Mouse (Mus musculus) kidney, postnatal 25 days (tissue): ENCODE data around the gene Usp36.

Source experiments
- DNase-seq, 2 experiments: peaks; one replicate each; pipeline ENCODE4 v3.0.0; 2021; ENCODE audit warnings: mixed read lengths in 2 of 2

Usp36 gene

DNA sequence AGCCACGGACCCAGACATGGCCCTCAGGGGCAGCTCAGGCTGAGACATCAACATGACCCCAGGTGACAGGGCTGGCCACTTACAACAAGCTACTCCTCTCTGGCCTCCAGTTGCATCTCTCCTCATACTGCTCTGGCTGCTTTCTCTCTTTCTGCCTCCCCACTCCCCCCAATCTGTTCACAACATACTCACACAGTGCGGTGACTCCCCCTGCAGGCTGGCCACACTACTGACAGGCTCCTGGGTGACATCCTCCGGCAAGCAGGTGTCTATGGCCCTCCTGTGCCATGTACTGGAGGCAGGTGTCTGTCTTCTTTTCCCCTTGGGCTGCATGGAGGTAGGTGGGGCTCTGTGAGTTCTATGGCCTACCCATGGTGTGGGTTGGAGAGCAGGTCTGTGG, 7.9 kb upstream of the Usp36 start:
- DNase-seq: no peak

DNA sequence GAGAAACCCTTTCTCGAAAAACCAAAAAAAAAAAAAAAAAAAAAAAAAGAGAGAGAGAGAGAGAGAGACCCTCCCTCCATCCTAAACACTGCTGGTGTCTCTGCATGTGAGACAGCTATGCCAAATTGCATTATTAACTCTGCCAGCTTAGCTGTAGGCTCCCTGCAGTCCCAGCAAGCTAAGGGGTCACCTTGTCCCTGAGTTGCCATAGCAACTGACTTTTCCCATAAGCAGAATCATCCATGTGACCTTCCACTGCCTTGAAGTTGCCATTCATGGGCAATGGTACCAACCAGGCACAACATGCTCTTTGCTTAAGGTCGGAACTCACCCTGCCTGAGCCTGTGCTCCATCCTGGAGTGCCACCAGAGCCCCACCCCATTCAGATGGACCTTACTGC, 5.0 kb upstream of the Usp36 start:
- DNase-seq: peak in 1 of 2 experiments; percentile 29

DNA sequence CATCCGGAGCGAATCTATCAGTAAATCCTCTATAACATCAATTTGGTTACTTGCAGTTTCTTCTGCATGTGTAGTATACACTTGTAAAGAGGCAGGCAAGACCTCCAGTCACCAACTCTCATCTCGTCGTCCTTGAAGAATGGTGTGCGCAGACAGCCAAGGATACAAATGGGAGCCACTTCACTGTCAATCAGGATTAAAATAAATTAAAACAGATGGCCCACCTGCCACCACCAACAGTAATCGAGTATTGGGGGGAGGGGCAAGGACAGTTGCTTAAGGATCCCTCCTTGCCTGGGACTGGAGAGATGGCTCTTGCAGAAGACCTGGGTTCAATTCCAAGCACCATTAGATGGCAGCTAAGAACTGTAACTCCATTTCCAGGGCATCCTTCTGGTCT, 2.6 kb upstream of the Usp36 start:
- peak in 1 of 2 experiments; percentile 27 for DNase-seq

DNA sequence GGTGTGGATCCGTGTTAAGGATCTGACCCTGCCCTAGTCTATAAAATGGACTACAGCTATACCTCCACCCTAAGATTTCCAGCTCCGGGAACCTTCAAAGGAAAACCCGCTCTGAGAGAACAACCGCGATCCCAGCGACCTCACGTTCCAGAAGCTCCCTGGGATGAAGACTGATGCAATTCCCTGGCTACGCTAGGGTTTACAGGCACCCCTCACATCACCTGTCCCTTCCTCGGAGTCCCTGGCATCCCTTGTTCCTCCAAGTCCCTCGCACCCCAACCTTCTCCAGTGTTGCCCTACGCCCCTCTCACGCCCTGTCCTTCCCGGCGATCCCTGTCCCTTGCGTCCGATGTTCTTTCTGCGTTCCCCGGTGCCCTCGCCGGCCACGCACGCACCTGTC, 482 bp downstream of the Usp36 start:
- DNase-seq: peak in 1 of 2 experiments; percentile 5

DNA sequence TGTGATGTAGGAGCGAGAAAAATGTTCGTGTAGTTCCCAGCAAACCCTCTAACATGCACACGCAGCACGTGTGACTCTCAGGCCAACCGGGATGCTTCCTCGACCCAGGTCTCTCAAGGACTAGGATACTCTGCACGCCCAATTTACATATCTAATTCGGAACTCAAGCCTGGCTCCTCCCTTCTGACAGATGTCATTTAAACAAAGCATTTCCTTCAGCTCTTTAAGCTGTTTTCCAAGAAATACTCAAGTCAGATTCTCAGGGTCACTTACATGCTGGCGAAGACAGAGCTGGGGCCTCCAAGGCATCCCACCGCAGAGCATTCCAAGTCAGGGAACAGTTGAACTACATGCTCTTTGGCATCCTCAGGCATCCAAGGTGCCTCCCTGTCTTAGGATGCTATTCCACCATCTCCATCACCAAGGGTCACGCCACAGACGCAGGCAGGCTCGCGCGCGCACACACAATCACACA, 970 bp downstream of the Usp36 start:
- peak in 1 of 2 experiments; percentile 30 for DNase-seq

DNA sequence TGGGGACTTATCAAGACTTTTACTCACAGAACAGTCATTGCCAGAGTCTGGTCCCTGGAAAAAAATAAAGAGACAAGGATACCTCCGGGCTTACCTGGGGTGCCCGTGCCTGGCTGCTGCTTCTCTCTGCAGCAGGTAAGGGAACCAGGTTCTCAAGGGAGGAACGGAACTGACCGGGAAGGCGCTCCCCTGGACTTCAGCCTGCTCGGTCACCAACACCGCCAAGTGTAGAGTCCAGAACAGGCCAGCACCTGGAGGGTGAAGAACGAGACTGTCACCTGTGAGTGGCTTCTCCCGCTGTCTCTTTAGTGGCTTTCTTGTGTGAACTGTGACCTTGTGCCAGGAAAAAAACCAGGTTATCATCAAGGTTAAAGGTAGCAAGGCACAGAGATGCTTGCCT, 2.5 kb downstream of the Usp36 start:
- DNase-seq: peak in 1 of 2 experiments; percentile 51

DNA sequence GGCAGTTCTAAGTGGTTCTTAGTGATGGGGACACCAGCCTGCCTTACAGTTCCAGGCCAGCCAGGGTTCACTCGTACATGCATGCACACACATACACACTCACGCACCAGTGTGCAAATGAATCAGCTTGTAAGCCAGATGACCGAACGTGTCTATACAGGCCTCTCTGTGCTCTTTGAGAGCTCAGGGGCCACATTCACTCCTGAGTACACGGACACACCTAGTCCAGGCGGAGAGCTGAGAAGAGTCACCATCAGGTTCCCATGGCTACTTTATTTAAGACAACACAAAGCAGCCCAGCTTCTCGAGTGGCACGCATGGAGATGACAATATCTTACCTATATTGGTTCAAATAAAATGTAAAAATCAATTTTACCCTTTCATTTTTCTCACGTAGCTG, 3.6 kb downstream of the Usp36 start:
- DNase-seq: peak in 1 of 2 experiments; percentile 23

DNA sequence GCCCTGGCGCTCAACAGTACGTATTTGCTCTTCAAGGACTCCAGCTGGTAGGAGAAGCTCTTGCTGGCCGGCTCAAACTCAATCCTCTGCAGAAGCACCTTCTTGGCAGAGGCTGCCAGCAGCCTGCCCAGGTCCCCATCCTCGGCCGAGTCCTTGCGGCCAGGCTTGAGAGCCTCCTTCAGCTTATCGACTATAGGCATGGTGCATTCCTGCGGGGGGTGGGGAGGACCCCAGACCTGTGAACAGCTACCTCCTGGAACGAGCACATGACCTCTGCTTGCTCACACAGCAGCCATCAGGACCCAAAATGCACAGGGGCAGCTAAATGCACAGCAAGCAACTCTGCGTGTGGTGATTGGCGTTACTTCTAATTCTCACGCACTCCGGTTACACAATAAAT, 4.3 kb downstream of the Usp36 start:
- DNase-seq: no peak

DNA sequence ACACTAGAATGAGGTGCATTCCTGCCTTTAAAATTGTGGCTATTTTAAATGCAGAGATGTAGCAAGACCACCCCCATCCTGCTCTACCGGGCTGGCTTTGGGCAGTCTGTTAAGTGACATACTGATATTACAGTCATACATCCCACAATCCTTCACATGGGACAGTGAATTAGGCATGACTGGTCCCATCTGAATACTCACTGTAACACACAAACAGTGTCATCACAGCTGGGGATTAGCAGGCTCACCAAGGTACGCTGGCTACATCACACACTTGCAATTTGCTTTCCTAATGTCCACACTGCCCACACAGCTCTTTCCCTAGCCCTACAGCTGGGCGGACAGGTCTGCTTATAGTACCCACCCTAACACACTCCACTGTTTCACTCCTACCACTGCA, 9.8 kb downstream of the Usp36 start:
- DNase-seq: no peak

DNA sequence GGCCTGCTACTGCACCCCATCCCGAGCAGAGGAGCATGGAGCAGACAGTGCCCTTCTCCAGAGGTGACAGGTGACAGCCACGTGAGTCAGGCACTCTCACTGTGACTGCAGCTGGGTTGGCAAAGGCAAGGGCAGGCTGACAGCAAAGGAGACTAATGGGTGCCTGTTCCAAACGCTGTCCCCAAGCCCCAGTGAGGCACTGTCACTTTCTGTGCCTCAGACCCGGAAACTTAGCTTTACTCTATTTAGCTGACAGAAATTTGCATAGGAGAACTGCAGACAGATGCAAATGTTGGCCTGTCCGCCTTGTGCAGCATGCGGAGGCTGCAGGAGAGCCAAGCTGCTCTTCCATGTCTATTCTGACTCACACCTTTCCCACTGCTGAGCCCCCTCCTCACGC, 13.7 kb downstream of the Usp36 start:
- no peak for DNase-seq

DNA sequence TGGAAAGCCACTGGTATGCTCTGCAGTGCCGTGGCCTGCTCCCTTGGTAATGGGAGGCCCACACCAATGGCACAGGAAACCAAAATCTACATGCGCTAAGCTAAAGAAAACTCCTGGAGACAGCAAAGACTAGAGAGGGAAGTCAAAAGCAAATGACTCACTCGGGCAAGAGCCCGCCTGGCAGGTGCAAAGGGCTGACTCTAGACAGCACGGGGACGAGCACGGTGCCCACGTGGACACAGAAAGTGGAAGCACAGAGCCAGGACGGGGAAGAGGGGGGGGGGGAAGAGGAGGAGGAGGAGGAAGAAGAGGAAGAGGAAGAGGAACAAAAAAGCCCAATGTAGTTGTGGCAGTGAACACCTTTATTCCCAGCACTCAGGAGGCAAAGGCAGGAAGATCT, 15.0 kb downstream of the Usp36 start:
- DNase-seq: no peak

DNA sequence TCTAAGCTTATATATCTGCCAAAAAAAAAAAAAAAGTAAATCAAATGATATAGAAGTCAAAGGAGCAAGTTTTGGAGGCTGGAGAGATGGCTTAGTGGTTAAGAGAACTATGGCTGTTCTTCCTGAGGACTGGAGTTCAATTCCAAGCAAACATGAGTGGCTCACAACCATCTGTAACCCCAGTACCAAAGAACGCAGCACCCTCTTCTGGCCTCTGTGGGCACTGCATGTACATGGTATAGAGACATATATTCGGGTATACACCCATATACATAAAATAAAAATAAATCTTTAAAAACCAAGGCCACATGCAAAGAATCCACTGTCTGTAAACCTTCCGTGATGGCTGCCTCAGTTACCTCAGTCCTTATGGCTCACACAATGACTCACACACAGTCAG, 20.2 kb downstream of the Usp36 start:
- DNase-seq: peak in 1 of 2 experiments; percentile 50

DNA sequence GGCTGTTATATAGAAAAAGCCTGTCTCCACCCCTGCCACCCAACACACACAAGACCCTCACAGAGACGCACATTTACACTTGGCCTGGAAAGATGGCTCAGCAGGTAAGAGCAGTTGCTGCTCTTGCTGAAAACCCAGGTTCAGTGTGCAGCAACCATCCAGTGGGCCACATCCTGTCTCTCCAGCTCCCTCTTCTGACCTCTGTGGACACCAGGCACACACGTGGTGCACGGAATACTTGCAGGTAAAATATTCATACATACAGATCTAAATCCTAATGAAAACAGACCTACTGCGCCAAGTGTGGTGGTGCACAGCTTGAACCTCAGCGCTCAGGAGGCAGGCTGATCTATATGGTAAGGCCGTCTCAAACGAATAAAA, 23.4 kb downstream of the Usp36 start:
- no peak for DNase-seq

DNA sequence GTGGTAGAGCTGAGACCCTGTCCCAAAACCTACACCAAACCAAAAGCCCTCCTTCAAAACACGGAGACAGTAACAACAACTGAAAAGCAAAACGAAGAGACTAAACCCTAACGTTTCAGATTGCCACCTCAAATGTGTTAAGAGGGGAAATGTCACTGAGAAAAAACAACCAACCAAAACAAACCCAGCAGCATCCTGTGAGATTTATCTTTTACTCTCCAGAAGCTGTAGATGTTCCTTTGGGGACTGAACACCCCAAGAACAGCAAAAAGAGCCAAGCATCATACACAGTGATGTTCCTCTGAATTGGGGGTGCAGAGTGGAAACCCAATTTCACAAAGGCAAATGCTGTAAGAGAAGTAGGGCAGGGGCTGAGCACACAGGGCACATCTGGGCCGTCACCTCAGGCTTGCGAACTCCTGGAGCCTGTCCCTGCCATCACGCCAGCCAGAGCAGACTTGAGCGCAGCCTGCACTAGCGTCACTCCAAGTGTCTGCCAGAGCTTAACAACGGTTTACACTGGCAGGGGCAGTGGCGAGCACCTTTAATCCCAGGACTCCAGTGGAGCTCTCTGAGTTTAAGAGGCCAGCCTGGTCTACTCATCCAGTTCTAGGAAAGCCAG, 23.9 kb downstream of the Usp36 start:
- DNase-seq: no peak

DNA sequence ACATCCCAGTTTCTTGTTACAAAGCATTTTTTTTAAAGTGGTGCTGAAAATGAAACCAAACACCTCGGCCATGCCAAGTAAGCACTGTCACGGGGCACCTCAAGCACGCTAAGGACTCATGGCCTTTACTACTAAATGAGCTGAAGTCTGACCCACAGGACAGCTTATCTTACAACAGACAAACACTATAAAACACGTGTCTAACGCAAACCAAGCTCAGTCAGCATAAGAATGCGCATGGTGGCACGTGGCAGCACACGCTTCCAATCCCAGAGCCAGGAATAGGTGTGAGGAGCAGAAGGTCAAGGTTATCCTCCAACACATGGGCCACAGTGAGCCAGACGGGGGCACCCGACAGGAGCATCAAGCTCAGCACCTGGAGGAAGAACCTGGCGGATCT, 24.4 kb downstream of the Usp36 start:
- DNase-seq: peak in 1 of 2 experiments; percentile 39

DNA sequence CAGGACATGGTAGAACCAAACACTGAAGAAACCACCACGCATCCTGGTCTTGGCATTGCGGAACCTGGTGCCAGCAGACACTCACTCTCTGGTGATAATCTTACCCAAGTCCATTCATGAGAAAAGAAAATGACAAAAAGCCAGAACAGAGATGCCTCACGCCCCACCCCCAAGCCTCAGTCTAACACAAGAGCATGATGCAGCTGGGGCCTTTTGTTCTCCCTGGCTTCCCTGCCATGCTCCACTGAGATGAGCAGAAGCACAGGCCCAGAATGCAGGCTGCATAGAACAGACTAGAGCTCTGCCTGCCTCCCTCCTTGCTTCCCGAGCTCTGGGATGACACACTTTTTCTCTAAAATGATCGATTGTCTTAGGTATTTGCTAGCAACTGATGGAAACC, 26.9 kb downstream of the Usp36 start:
- DNase-seq: no peak

DNA sequence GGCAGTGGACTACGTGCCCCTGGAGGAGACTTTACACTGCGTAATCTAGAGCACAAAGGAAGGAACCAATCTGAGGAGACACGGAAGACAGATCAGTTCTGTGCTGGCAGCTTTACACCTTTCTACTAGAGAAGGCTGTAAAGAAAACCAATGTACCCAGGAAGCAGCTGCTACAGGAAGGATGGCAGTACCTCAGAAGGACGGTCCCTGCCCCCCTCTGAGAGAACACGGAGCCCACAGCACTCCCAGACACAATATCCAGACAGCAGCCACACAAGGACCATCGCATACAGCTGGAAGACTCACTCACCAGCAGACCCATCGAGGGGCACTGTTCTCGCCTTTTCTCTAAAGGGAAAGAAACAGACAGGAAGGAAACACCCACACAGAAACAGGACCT, 30.0 kb downstream of the Usp36 start:
- DNase-seq: no peak

DNA sequence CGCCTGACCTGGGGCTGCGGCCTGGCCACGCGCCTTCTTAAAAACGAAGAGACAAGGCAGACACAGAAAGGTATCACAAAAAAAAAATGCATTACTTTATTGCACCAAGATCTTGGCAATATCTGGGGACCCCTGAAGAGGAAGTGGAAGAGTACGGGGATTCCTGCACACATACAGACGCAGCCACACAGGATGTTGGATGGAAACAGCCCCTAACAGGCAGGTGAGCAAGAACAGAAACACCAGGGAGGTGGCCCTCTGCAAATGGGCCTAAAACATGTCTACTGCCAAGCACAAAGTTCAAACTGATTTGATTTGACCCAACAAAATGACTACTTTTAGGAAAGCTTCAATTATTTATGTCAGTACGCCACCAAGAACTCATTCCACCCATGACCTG, 30.5 kb downstream of the Usp36 start:
- no peak for DNase-seq

DNA sequence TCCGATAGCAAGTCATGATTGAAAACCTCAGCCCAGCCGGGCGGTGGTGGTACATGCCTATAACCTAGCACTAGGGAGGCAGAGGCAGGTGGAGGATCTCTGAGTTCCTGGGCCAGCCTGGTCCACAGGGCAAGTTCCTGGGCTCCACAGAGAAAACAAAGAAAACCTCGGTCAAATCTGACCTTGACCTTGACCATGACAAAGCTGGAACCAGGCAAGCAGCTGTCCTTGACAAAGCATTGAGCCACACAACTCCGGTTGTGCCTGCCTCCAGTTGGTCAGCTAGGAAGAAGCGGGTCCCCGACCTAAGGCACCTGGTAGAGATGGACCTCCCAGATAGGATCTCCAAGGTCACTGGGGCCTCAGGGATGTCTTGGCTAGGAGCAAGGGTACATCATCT, 33.7 kb downstream of the Usp36 start:
- DNase-seq: peak in 1 of 2 experiments; percentile 39

DNA sequence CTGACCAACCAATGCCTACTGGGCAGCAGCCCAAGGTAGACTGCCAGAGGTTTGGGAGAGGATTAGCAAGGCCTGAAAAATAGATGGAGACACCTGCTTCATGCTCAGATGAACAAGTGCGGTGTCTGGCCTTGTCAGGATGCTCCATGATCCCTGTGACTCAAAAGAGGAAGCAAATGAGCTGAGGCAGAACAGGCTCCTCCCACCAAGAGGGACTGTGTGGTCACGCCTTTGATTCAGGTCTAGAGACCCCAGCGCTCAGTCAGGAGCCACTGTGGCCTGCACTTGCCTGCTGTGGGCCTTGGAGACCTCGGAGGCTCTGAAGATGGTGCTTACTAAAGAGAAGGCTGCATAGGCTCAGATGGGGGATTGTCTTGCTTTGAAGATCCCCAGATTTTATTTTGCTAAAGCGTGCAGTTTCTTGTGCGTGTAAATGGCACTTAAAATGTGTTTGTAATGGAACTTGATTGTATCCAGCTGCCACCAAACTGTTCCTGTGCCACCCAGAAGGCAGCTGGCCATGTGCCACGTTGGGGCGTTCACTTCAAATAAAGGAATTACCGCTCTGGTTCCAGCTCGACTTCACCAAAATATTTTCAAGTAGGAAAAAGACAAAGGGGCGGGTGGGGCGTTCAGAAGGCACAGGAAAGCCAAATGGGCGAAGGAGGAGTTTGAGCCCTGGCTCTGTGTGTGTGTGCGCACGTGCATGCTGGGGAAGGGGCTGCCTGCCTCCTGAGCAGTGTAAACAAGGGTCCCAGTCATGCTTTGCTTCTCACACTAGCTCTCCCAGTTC, 35.7 kb downstream of the Usp36 start:
- DNase-seq: peak; percentile 79 to 88

DNA sequence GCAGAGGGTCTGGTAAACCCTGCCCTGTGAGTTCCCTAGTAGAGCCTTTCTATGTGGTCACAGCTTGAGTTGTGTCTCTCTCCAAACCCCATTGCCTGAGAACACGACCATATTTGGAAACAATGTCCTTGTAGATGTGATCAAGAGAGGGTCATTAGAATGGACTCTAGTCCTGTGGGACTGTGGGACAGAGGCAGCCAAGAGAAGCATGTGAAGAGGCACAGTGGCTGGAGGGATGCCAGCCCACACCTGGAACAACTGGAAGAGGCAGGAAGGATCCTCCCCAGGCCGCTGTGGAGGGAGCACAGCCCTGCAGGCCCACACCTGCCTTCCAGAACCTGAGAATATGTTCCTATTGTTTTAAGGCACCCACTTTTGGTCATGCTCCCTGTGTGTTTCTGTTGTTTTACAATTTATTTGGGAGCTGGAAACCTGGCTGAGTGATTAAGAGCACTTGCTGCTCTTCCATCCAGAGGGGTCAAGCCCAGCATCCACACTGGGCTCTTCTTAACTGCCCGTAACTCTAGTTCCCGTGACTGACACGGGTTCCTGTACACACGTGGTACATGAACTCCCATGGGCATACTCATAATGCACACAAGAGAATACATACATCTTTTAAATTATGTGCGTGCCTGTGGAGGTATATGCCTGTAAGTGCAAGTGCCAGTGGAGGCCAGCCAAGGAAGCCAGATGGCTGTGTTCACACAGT, 36.4 kb downstream of the Usp36 start:
- DNase-seq: peak in 1 of 2 experiments; percentile 63

DNA sequence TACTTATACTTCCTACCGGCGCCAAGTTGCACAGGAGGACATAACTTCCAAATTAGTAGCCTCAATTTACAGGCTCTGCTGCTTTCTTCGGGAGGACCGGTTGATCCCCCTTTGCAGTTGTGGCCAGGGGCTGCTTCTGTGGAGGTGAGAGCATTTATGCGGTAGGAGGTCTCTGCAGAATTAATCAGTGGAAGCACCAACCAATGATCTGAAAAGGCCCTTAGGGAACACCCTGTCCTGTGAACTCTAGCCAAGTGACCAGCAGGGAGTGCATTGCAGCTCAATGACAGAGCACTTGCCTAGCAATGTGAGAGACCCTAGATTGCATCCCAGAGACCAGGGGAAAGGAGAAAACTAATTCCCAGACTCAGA, 41.0 kb downstream of the Usp36 start:
- peak; percentile 49 to 82 for DNase-seq

DNA sequence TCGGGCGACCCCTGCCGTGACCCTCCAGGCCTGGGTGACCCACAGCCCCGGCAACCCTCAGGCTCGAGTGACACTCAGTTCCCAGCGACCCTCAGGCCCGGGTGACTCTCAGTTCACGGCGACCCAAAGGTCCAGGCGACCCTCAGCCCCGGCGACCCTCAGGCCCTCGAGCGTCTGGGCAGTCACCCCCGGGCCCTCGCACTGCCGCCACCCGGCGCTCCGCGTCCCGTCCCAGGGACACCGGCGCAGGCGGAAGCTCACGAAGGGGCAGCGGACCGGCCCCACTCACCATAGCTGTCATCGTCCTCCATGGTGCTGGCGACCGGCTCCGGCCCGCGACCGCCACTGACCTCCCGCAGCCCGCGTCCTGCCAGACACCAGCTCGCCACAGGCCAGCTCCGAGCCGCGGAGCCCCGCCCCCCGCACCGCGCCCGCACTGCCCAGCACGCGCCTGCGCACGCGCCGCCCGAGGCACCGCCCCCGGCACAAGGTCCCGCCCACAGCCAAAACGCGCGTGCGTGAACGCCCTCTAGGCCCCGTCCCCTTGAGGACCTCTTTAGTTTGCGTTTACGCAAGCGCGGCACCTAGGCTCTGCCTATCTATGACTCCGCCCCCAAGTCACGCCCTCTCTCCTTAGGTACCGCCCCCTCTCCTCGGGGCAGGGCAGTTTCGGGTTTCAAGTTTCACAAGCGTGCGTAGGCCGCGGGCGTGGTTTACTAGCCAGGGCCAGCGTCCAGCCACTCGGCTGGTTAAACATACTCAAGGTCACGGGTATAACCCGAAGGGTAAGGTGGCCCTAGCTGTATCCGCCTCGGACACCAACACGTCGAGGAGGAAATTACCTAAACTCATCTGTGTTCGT, 41.7 kb downstream of the Usp36 start, which contains the start of gene Cyth1:
Gene Cyth1 (minus strand): TSS at position 443 of the 862 bp plus-strand sequence.
- DNase-seq: peak; percentile 99 to 100
